Mouse (Mus musculus): ENCODE measurements around the gene Brms1. TPM values are rescaled to one million over a fixed set of nuclear protein-coding genes. Genes with fewer than 3 reads are reported as not detected.
A peak's percentile ranks its signal among the peaks of the same experiment; 100 is the strongest.

Brms1 gene
- total and polyA plus RNA-seq, 2 experiments from 2014 or later = 1.9 to 20.4 TPM

GRCm38 (mm10) chr19:5023621-5024479 lies 17.3 kb upstream of the Brms1 start, which contains the start of gene Slc29a2:
TSS of gene Slc29a2 (plus strand) at chr19:5023860.
- DNase-seq (ENCODE audit: low spot score) = peak; percentile 94
- under 1% methylated on average over 62 of the region's 62 CpGs for WGBS
- TF ChIP-seq EP300 (IDR thresholded peaks at IDR 0.05; ENCODE audit: low read depth) (no peak), CTCF (IDR thresholded peaks at IDR 0.05; ENCODE audit: low read depth) (no peak)
- H3K9me3 ChIP-seq (replicated peaks; ENCODE audit: control insufficient read depth, low read length) = no peaks in the 10 kb centered on the region
- peaks cover 20% of the 10 kb centered on the region for H3K36me3 ChIP-seq (replicated peaks; ENCODE audit: control insufficient read depth, insufficient read depth, low read length)
- ATAC-seq (ENCODE audit: insufficient read depth, low read depth) = peak; percentile 97
- peak within 1 kb of the TSS; percentile 93 for H3K27ac ChIP-seq (ENCODE audit: low read depth)
- H3K4me1 ChIP-seq (ENCODE audit: control insufficient read depth, insufficient read depth) = peaks cover 5% of the 10 kb centered on the region; the same call in 1 of the 2 replicates
- peak within 1 kb of the TSS; percentile 79 for H3K4me2 ChIP-seq (ENCODE audit: low read depth, low read length)
- H3K9ac ChIP-seq (replicated peaks; ENCODE audit: low read depth, low read length) = peak within 1 kb of the TSS; percentile 69
- H3K4me3 ChIP-seq (ENCODE audit: low read depth, low read length) = peak within 1 kb of the TSS; percentile 58
- no peaks in the 10 kb centered on the region for H3K27me3 ChIP-seq (ENCODE audit: control insufficient read depth, insufficient read depth, low read length)

GRCm38 (mm10) chr19:5026111-5026510 lies 15.0 kb upstream of the Brms1 start:
- WGBS = 86% methylated on average over 8 of the region's 8 CpGs
- no peak for DNase-seq (ENCODE audit: low spot score)
- Histone ChIP-seq H3K4me3 (ENCODE audit: low read depth, low read length) (no peak overlapping the region), H3K27me3 (ENCODE audit: control insufficient read depth, insufficient read depth, low read length) (no peaks in the 10 kb centered on the region), H3K4me2 (ENCODE audit: low read depth, low read length) (no peak overlapping the region), H3K4me1 (ENCODE audit: control insufficient read depth, insufficient read depth) (peaks cover 5% of the 10 kb centered on the region; the same call in 1 of the 2 replicates), H3K27ac (ENCODE audit: low read depth) (no peak overlapping the region), H3K9me3 (replicated peaks; ENCODE audit: control insufficient read depth, low read length) (no peaks in the 10 kb centered on the region), H3K9ac (replicated peaks; ENCODE audit: low read depth, low read length) (no peak overlapping the region), H3K36me3 (replicated peaks; ENCODE audit: control insufficient read depth, insufficient read depth, low read length) (peaks cover 41% of the 10 kb centered on the region)
- ATAC-seq (ENCODE audit: insufficient read depth, low read depth) = no peak
- TF ChIP-seq EP300 (IDR thresholded peaks at IDR 0.05; ENCODE audit: low read depth) = no peak
- TF ChIP-seq CTCF (IDR thresholded peaks at IDR 0.05; ENCODE audit: low read depth) = no peak

GRCm38 (mm10) chr19:5032686-5033085 lies 8.5 kb upstream of the Brms1 start:
- TF ChIP-seq EP300 (IDR thresholded peaks at IDR 0.05; ENCODE audit: low read depth) (no peak), CTCF (IDR thresholded peaks at IDR 0.05; ENCODE audit: low read depth) (no peak)
- H3K4me1 ChIP-seq (ENCODE audit: control insufficient read depth, insufficient read depth) = no peaks in the 10 kb centered on the region
- no peak overlapping the region for H3K4me3 ChIP-seq (ENCODE audit: low read depth, low read length)
- no peak overlapping the region for H3K27ac ChIP-seq (ENCODE audit: low read depth)
- H3K36me3 ChIP-seq (replicated peaks; ENCODE audit: control insufficient read depth, insufficient read depth, low read length) = peaks cover 40% of the 10 kb centered on the region
- no peak overlapping the region for H3K4me2 ChIP-seq (ENCODE audit: low read depth, low read length)
- ATAC-seq (ENCODE audit: insufficient read depth, low read depth) (no peak), DNase-seq (ENCODE audit: low spot score) (no peak)
- no peaks in the 10 kb centered on the region for H3K27me3 ChIP-seq (ENCODE audit: control insufficient read depth, insufficient read depth, low read length)
- no peaks in the 10 kb centered on the region for H3K9me3 ChIP-seq (replicated peaks; ENCODE audit: control insufficient read depth, low read length)
- 86% methylated on average over 3 of the region's 3 CpGs for WGBS
- no peak overlapping the region for H3K9ac ChIP-seq (replicated peaks; ENCODE audit: low read depth, low read length)

GRCm38 (mm10) chr19:5036577-5036976 lies 4.6 kb upstream of the Brms1 start:
- Histone ChIP-seq H3K36me3 (replicated peaks; ENCODE audit: control insufficient read depth, insufficient read depth, low read length) (0 out of 2 replicates have a peak, but pooled peaks cover 4% of the 10 kb centered on the region), H3K9me3 (replicated peaks; ENCODE audit: control insufficient read depth, low read length) (no peaks in the 10 kb centered on the region), H3K27ac (ENCODE audit: low read depth) (no peak overlapping the region), H3K27me3 (ENCODE audit: control insufficient read depth, insufficient read depth, low read length) (no peaks in the 10 kb centered on the region), H3K4me1 (ENCODE audit: control insufficient read depth, insufficient read depth) (peaks cover 22% of the 10 kb centered on the region), H3K9ac (replicated peaks; ENCODE audit: low read depth, low read length) (no peak overlapping the region), H3K4me3 (ENCODE audit: low read depth, low read length) (no peak overlapping the region), H3K4me2 (ENCODE audit: low read depth, low read length) (no peak overlapping the region)
- no peak for DNase-seq (ENCODE audit: low spot score)
- 76% methylated on average over 4 of the region's 4 CpGs for WGBS
- TF ChIP-seq EP300 (IDR thresholded peaks at IDR 0.05; ENCODE audit: low read depth) = no peak
- TF ChIP-seq CTCF (IDR thresholded peaks at IDR 0.05; ENCODE audit: low read depth) = no peak
- no peak for ATAC-seq (ENCODE audit: insufficient read depth, low read depth)

- H3K9ac ChIP-seq (replicated peaks; ENCODE audit: low read depth, low read length) = peak overlapping the region; percentile 70
- DNase-seq (ENCODE audit: low spot score) = no peak
- H3K27ac ChIP-seq (ENCODE audit: low read depth) = peak overlapping the region; percentile 40; the same call in 1 of the 2 replicates
- TF ChIP-seq CTCF (IDR thresholded peaks at IDR 0.05; ENCODE audit: low read depth) (no peak), EP300 (IDR thresholded peaks at IDR 0.05; ENCODE audit: low read depth) (no peak)
- peaks cover 22% of the 10 kb centered on the region for H3K4me1 ChIP-seq (ENCODE audit: control insufficient read depth, insufficient read depth)
- no peaks in the 10 kb centered on the region for H3K9me3 ChIP-seq (replicated peaks; ENCODE audit: control insufficient read depth, low read length)
- peak; percentile 15; the same call in 1 of the 2 replicates for ATAC-seq (ENCODE audit: insufficient read depth, low read depth)
- H3K27me3 ChIP-seq (ENCODE audit: control insufficient read depth, insufficient read depth, low read length) = no peaks in the 10 kb centered on the region
- H3K36me3 ChIP-seq (replicated peaks; ENCODE audit: control insufficient read depth, insufficient read depth, low read length) = no peaks in the 10 kb centered on the region
- peak overlapping the region; percentile 95 for H3K4me2 ChIP-seq (ENCODE audit: low read depth, low read length)
- 3% methylated on average over 32 of the region's 32 CpGs for WGBS
- H3K4me3 ChIP-seq (ENCODE audit: low read depth, low read length) = peak overlapping the region; percentile 63
Observed at GRCm38 (mm10) chr19:5037678-5038571, 3.2 kb upstream of the Brms1 start.

Measured in heart, postnatal 0 days (tissue).